Mouse (Mus musculus): ENCODE results near the gene Prkca. TPM values are rescaled to one million over a fixed set of nuclear protein-coding genes. Genes with fewer than 3 reads are reported as not detected.
A peak's percentile ranks its signal among the peaks of the same experiment; 100 is the strongest.

Prkca gene
- total and polyA plus RNA-seq, 3 experiments, result 15.3 to 30.9 (median 19.9) TPM

GRCm38 (mm10) chr11:108015284-108015683 lies 328.4 kb downstream of the Prkca start (continued):
- TF ChIP-seq MAX (IDR thresholded peaks at IDR 0.05; ENCODE audit: low read length), result no peak

- Histone ChIP-seq H3K4me3 (ENCODE audit: control insufficient read depth in 1 of 2, insufficient read depth in 1 of 2, low read depth in 2 of 2, low read length in 2 of 2) (no peak overlapping the region), H3K79me2 (ENCODE audit: control insufficient read depth, insufficient read depth, low read length, poor library complexity) (no peaks in the 10 kb centered on the region), H3K36me3 (ENCODE audit: control insufficient read depth in 1 of 2, insufficient read depth in 2 of 2, low read length in 2 of 2) (peaks cover 0 to 6% of the 10 kb centered on the region in 2 experiments; a peak in 2 of 4 replicates), H3K9me3 (replicated peaks; ENCODE audit: insufficient read depth, low read length) (no peaks in the 10 kb centered on the region), H3K27ac (ENCODE audit: control insufficient read depth, low read depth, low read length) (no peak overlapping the region), H3K9ac (ENCODE audit: control insufficient read depth, low read depth, low read length, poor library complexity, severe bottlenecking) (no peak overlapping the region), H3K4me1 (ENCODE audit: control insufficient read depth in 1 of 2, insufficient read depth in 2 of 2, low read length in 2 of 2) (peaks cover 0 to 10% of the 10 kb centered on the region in 2 experiments), H3K27me3 (ENCODE audit: control insufficient read depth in 1 of 2, insufficient read depth in 2 of 2, low read length in 2 of 2) (no peaks in the 10 kb centered on the region)
- no peak for DNase-seq (ENCODE audit: low read depth, low spot score)
- no peak for TF ChIP-seq ZNF384 (IDR thresholded peaks at IDR 0.05; ENCODE audit: low read depth, low read length)
- TF ChIP-seq EP300 (IDR thresholded peaks at IDR 0.05; ENCODE audit: low read depth in 1 of 2, low read length in 2 of 2), result no peak
- TF ChIP-seq E2F4 (IDR thresholded peaks at IDR 0.05; ENCODE audit: borderline replicate concordance, low read depth, low read length), result no peak
Measured at GRCm38 (mm10) chr11:108013390-108013789, 330.3 kb downstream of the Prkca start.

DNA sequence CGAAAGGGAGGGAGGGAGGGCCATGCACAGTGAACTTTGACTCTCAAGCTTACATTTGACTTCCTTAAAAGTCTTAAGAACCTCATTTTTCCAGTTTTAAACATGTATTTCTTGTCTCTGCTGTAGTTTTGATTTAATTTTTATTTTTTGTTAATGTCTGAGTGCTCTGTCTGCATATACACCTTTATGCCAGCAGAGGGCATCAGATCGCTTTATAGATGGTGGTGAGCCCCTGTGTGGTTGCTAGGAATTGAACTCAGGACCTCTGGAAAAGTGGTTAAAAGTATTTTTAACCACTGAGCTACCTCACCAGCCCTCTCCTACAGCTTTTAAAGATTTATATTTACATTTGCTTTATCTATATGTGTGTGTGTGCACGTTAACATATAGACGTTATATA lies 333.3 kb downstream of the Prkca start:
- no peak overlapping the region for H3K27ac ChIP-seq (ENCODE audit: control insufficient read depth, low read depth, low read length)
- no peak overlapping the region for H3K9ac ChIP-seq (ENCODE audit: control insufficient read depth, low read depth, low read length, poor library complexity, severe bottlenecking)
- TF ChIP-seq GABPA (IDR thresholded peaks at IDR 0.05; ENCODE audit: low read depth, low read length) (no peak), HCFC1 (IDR thresholded peaks at IDR 0.05; ENCODE audit: low read depth, low read length) (no peak), KAT2A (conservative IDR thresholded peaks at IDR 0.05; ENCODE audit: low read depth, low read length) (no peak), POLR2AphosphoS2 (IDR thresholded peaks at IDR 0.05; ENCODE audit: low read length) (no peak), TCF12 (IDR thresholded peaks at IDR 0.05; ENCODE audit: low read depth, low read length) (no peak), ZNF384 (IDR thresholded peaks at IDR 0.05; ENCODE audit: low read depth, low read length) (no peak), NRF1 (IDR thresholded peaks at IDR 0.05; ENCODE audit: insufficient read depth, low read depth, low read length, poor library complexity, severe bottlenecking) (no peak), POLR2A (IDR thresholded peaks at IDR 0.05; ENCODE audit: control insufficient read depth in 1 of 2, insufficient read depth in 1 of 2, low read depth in 1 of 2, low read length in 2 of 2, poor library complexity in 1 of 2) (no peak), TAL1 (IDR thresholded peaks at IDR 0.05; ENCODE audit: low read length) (no peak), ELF1 (IDR thresholded peaks at IDR 0.05; ENCODE audit: low read depth, low read length) (no peak), CHD2 (IDR thresholded peaks at IDR 0.05; ENCODE audit: low read length) (no peak), RAD21 (IDR thresholded peaks at IDR 0.05; ENCODE audit: low read depth, low read length) (peak; percentile 92), TBP (IDR thresholded peaks at IDR 0.05; ENCODE audit: low read depth, low read length) (no peak), SMC3 (IDR thresholded peaks at IDR 0.05; ENCODE audit: low read depth, low read length) (peak; percentile 96), MAX (IDR thresholded peaks at IDR 0.05; ENCODE audit: low read length) (no peak), MAFK (IDR thresholded peaks at IDR 0.05; ENCODE audit: borderline replicate concordance, low read depth, low read length) (no peak), BHLHE40 (IDR thresholded peaks at IDR 0.05; ENCODE audit: borderline replicate concordance, low read depth, low read length) (no peak), USF1 (IDR thresholded peaks at IDR 0.05; ENCODE audit: low read depth, low read length) (no peak), ZC3H11A (IDR thresholded peaks at IDR 0.05; ENCODE audit: low read depth, low read length) (peak; percentile 93), ZKSCAN1 (IDR thresholded peaks at IDR 0.05; ENCODE audit: low read depth, low read length) (no peak), RCOR1 (IDR thresholded peaks at IDR 0.05; ENCODE audit: low read depth, low read length) (no peak), EP300 (IDR thresholded peaks at IDR 0.05; ENCODE audit: low read depth in 1 of 2, low read length in 2 of 2) (no peak), MXI1 (IDR thresholded peaks at IDR 0.05; ENCODE audit: low read depth, low read length) (no peak), SIN3A (IDR thresholded peaks at IDR 0.05; ENCODE audit: low read length) (no peak), UBTF (IDR thresholded peaks at IDR 0.05; ENCODE audit: borderline replicate concordance, insufficient read depth, low read depth, low read length) (no peak), CTCF (IDR thresholded peaks at IDR 0.05 in 2 of 3, conservative IDR thresholded peaks at IDR 0.05 in 1 of 3; ENCODE audit: control insufficient read depth in 1 of 3, insufficient read depth in 1 of 3, low read depth in 2 of 3, low read length in 3 of 3, poor library complexity in 1 of 3, severe bottlenecking in 1 of 3) (peak; percentile 54 to 91 (median 70))
- H3K79me2 ChIP-seq (ENCODE audit: control insufficient read depth, insufficient read depth, low read length, poor library complexity), result no peaks in the 10 kb centered on the region
- no peaks in the 10 kb centered on the region for H3K9me3 ChIP-seq (replicated peaks; ENCODE audit: insufficient read depth, low read length)
- H3K4me1 ChIP-seq (ENCODE audit: control insufficient read depth in 1 of 2, insufficient read depth in 2 of 2, low read length in 2 of 2), result peaks cover 0 to 6% of the 10 kb centered on the region in 2 experiments
- peak; percentile 62 for DNase-seq (ENCODE audit: low read depth, low spot score)
- H3K27me3 ChIP-seq (ENCODE audit: control insufficient read depth in 1 of 2, insufficient read depth in 2 of 2, low read length in 2 of 2), result no peaks in the 10 kb centered on the region
- H3K36me3 ChIP-seq (ENCODE audit: control insufficient read depth in 1 of 2, insufficient read depth in 2 of 2, low read length in 2 of 2), result peaks cover 0 to 4% of the 10 kb centered on the region in 2 experiments; a peak in 2 of 4 replicates
- no peak overlapping the region for H3K4me3 ChIP-seq (ENCODE audit: control insufficient read depth in 1 of 2, insufficient read depth in 1 of 2, low read depth in 2 of 2, low read length in 2 of 2)

Measured in MEL (cell line).